18 mouse cellular contexts compared by ENCODE assay signal in the genomic region with DNA sequence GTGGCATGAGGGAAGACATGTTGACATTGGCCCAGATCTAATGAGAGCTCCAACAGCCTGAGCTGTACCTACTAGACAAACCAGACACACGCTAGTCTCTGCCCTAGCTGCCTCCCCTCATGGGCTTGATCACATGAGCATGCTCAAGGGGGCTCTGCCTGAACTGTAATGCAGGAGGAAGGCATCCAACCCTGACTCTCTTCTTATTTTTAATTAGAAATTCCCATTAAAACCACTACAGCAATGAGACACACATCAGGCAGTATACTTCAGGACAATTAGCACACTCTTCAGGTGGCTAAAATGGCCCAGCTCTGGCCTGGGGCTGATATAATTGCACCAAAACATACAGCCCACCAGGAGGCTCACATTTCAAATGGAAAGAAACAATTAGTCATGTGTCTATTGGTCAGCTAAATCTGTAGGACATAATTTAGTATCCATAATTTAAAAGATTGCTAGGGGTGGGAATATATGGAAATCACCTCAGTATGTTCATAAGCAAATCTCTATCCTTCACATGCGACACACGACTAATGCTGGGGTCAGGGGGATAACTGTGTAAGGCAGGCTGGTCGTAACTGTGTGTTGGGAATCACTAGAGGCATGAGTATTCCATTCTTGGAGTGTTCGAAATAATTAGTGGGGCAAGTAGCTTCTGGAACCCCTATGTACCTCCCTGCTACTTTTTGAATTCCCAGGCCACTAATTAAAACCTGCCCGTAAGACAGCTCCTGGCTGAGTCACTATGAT.
DNase-seq lines count a peak whose midpoint lies in the region; ATAC-seq and TF ChIP-seq lines count a peak whose summit lies in the region.
"Had no signal": no experiment of that assay in that cellular context is flagged by ENCODE, and none has a peak within 500 bp of the region (broad histone marks: within the 10 kb centered on the region; RNA-seq: fewer than 3 reads in every experiment).

No protein-coding gene starts in this region.

- no peaks in the 10 kb centered on the region for H3K4me1 ChIP-seq in kidney, embryonic 15.5 days
- H3K4me1 ChIP-seq in forebrain, embryonic 16.5 days (replicated peaks; ENCODE audit: control insufficient read depth, insufficient read depth, low read length): peaks cover 13% of the 10 kb centered on the region
- peaks cover 5% of the 10 kb centered on the region; the same call in 1 of the 2 replicates for H3K4me1 ChIP-seq in hindbrain, postnatal 0 days (ENCODE audit: insufficient read depth, low read length)
- H3K4me1 ChIP-seq in neural tube, embryonic 14.5 days (ENCODE audit: control insufficient read depth, insufficient read depth, low read length): peaks cover 3% of the 10 kb centered on the region; the same call in 1 of the 2 replicates
- H3K4me1 ChIP-seq: embryonic facial prominence, embryonic 15.5 days; stomach, embryonic 15.5 days had no signal

- no peaks in the 10 kb centered on the region for H3K36me3 ChIP-seq in kidney, embryonic 15.5 days
- no peaks in the 10 kb centered on the region for H3K36me3 ChIP-seq in forebrain, embryonic 16.5 days (ENCODE audit: control insufficient read depth, insufficient read depth)
- no peaks in the 10 kb centered on the region for H3K36me3 ChIP-seq in hindbrain, postnatal 0 days (ENCODE audit: insufficient read depth, low read length)
- no peaks in the 10 kb centered on the region for H3K36me3 ChIP-seq in neural tube, embryonic 14.5 days (ENCODE audit: control insufficient read depth, insufficient read depth, low read length)
- H3K36me3 ChIP-seq: embryonic facial prominence, embryonic 15.5 days; stomach, embryonic 15.5 days had no signal

- H3K9me3 ChIP-seq in kidney, embryonic 15.5 days (replicated peaks): no peaks in the 10 kb centered on the region
- no peaks in the 10 kb centered on the region for H3K9me3 ChIP-seq in forebrain, embryonic 16.5 days (ENCODE audit: control insufficient read depth, low read length)
- H3K9me3 ChIP-seq in hindbrain, postnatal 0 days (ENCODE audit: low read length): no peaks in the 10 kb centered on the region
- no peaks in the 10 kb centered on the region for H3K9me3 ChIP-seq in neural tube, embryonic 14.5 days (ENCODE audit: control insufficient read depth, low read length)
- H3K9me3 ChIP-seq: embryonic facial prominence, embryonic 15.5 days; stomach, embryonic 15.5 days had no signal

- no peak overlapping the region for H3K4me3 ChIP-seq in kidney, embryonic 15.5 days (replicated peaks)
- no peak overlapping the region; the same call in 1 of the 2 replicates for H3K4me3 ChIP-seq in forebrain, embryonic 16.5 days (replicated peaks; ENCODE audit: low read length)
- H3K4me3 ChIP-seq in hindbrain, postnatal 0 days (ENCODE audit: low read length): no peak overlapping the region
- H3K4me3 ChIP-seq in neural tube, embryonic 14.5 days (ENCODE audit: low read depth, low read length): no peak overlapping the region
- H3K4me3 ChIP-seq: embryonic facial prominence, embryonic 15.5 days; myocyte; stomach, embryonic 15.5 days had no signal

- H3K27ac ChIP-seq in kidney, embryonic 15.5 days: no peak overlapping the region
- H3K27ac ChIP-seq in forebrain, embryonic 16.5 days (ENCODE audit: low read length): 0 out of 2 replicates have a peak overlapping the region, but pooled peaks have one; percentile 15
- no peak overlapping the region; the same call in 1 of the 2 replicates for H3K27ac ChIP-seq in hindbrain, postnatal 0 days
- no peak overlapping the region for H3K27ac ChIP-seq in neural tube, embryonic 14.5 days (ENCODE audit: low read depth, low read length)
- H3K27ac ChIP-seq: embryonic facial prominence, embryonic 15.5 days; macrophage; stomach, embryonic 15.5 days had no signal

- peak; percentile 18; the same call in 1 of the 2 replicates for ATAC-seq in kidney, embryonic 15.5 days (replicated peaks; ENCODE audit: low FRiP score)
- peak; percentile 51 for ATAC-seq in forebrain, embryonic 16.5 days
- ATAC-seq in hindbrain, postnatal 0 days: peak; percentile 73
- ATAC-seq in neural tube, embryonic 14.5 days (ENCODE audit: low read depth): peak; percentile 88
- ATAC-seq in CD4-positive, CD25-positive, alpha-beta regulatory T cell, adult 4 months: no peak
- ATAC-seq: intestine, postnatal 0 days had no signal

- H3K27me3 ChIP-seq in kidney, embryonic 15.5 days: no peaks in the 10 kb centered on the region
- H3K27me3 ChIP-seq in forebrain, embryonic 16.5 days (replicated peaks; ENCODE audit: control insufficient read depth, insufficient read depth, low read length): no peaks in the 10 kb centered on the region
- H3K27me3 ChIP-seq in hindbrain, postnatal 0 days (ENCODE audit: insufficient read depth, low read length): no peaks in the 10 kb centered on the region
- H3K27me3 ChIP-seq in neural tube, embryonic 14.5 days (ENCODE audit: control insufficient read depth, insufficient read depth, low read length): no peaks in the 10 kb centered on the region
- H3K27me3 ChIP-seq: embryonic facial prominence, embryonic 15.5 days; stomach, embryonic 15.5 days had no signal

- 78% methylated on average over 6 of the region's 6 CpGs for WGBS in kidney, embryonic 15.5 days
- WGBS in forebrain, embryonic 16.5 days: 12% methylated on average over 6 of the region's 6 CpGs
- 52% methylated on average over 6 of the region's 6 CpGs for WGBS in hindbrain, postnatal 0 days
- 49% methylated on average over 6 of the region's 6 CpGs for WGBS in neural tube, embryonic 14.5 days

- H3K9ac ChIP-seq in kidney, embryonic 15.5 days: no peak overlapping the region
- no peak overlapping the region for H3K9ac ChIP-seq in forebrain, embryonic 16.5 days (replicated peaks; ENCODE audit: low read depth, low read length)
- no peak overlapping the region for H3K9ac ChIP-seq in hindbrain, postnatal 0 days (replicated peaks; ENCODE audit: low read length)
- H3K9ac ChIP-seq in neural tube, embryonic 14.5 days (replicated peaks; ENCODE audit: low read depth, low read length): no peak overlapping the region
- H3K9ac ChIP-seq: embryonic facial prominence, embryonic 15.5 days; stomach, embryonic 15.5 days had no signal

- no peak for TF ChIP-seq CTCF in hindbrain, postnatal 0 days (IDR thresholded peaks at IDR 0.05; ENCODE audit: low read depth)

- DNase-seq in kidney, postnatal 10 days: no peak
- no peak for DNase-seq in hindbrain, postnatal 0 days (ENCODE audit: low spot score)
- DNase-seq in urinary bladder, adult 18-20 months (ENCODE audit: low spot score in 2 of 2): no peak
- no peak for DNase-seq in thymus, postnatal 14 days
- DNase-seq: adrenal gland, adult 8-10 months; cerebellum, postnatal 36 days; heart, postnatal 10 days; kidney, postnatal 4 days; thymus, postnatal 36 days had no signal

- H3K4me2 ChIP-seq in kidney, embryonic 15.5 days: no peak overlapping the region
- H3K4me2 ChIP-seq in forebrain, embryonic 16.5 days (ENCODE audit: low read length): peak overlapping the region; percentile 47
- 0 out of 2 replicates have a peak overlapping the region, but pooled peaks have one; percentile 11 for H3K4me2 ChIP-seq in hindbrain, postnatal 0 days (ENCODE audit: low read depth, low read length)
- peak overlapping the region; percentile 11; the same call in 1 of the 2 replicates for H3K4me2 ChIP-seq in neural tube, embryonic 14.5 days (ENCODE audit: low read depth, low read length)
- H3K4me2 ChIP-seq: embryonic facial prominence, embryonic 15.5 days; stomach, embryonic 15.5 days had no signal
